Mouse (Mus musculus): ENCODE results near the gene Tent4a. TPM values are rescaled to one million over a fixed set of nuclear protein-coding genes. Genes with fewer than 3 reads are reported as not detected.
A peak's percentile ranks its signal among the peaks of the same experiment; 100 is the strongest.

Tent4a gene
- total RNA-seq, 1 experiment from 2014 or later: 15.0 TPM

- ATAC-seq (replicated peaks; ENCODE audit: low read depth, poor library complexity, severe bottlenecking): no peak
Measured at GRCm38 (mm10) chr13:69485833-69486232, 48.6 kb downstream of the Tent4a start.

- peak; percentile 63 for ATAC-seq (replicated peaks; ENCODE audit: low read depth, poor library complexity, severe bottlenecking)
Measured at GRCm38 (mm10) chr13:69485326-69485725, 49.1 kb downstream of the Tent4a start.

GRCm38 (mm10) chr13:69482751-69483150, 51.7 kb downstream of the Tent4a start:
- ATAC-seq (replicated peaks; ENCODE audit: low read depth, poor library complexity, severe bottlenecking): no peak

GRCm38 (mm10) chr13:69481634-69482505, 52.5 kb downstream of the Tent4a start:
- ATAC-seq (replicated peaks; ENCODE audit: low read depth, poor library complexity, severe bottlenecking): no peak

- no peak for ATAC-seq (replicated peaks; ENCODE audit: low read depth, poor library complexity, severe bottlenecking)
Measured at GRCm38 (mm10) chr13:69481026-69481425, 53.4 kb downstream of the Tent4a start.

- ATAC-seq (replicated peaks; ENCODE audit: low read depth, poor library complexity, severe bottlenecking): no peak
Measured at GRCm38 (mm10) chr13:69479906-69480305, 54.5 kb downstream of the Tent4a start.

- no peak for ATAC-seq (replicated peaks; ENCODE audit: low read depth, poor library complexity, severe bottlenecking)
Measured at GRCm38 (mm10) chr13:69478703-69479102, 55.7 kb downstream of the Tent4a start.

GRCm38 (mm10) chr13:69460635-69461465, 73.6 kb downstream of the Tent4a start:
- no peak for ATAC-seq (replicated peaks; ENCODE audit: low read depth, poor library complexity, severe bottlenecking)

- peak; percentile 82 for ATAC-seq (replicated peaks; ENCODE audit: low read depth, poor library complexity, severe bottlenecking)
Measured at GRCm38 (mm10) chr13:69459657-69460458, 74.6 kb downstream of the Tent4a start.

GRCm38 (mm10) chr13:69458891-69459290, 75.5 kb downstream of the Tent4a start:
- no peak for ATAC-seq (replicated peaks; ENCODE audit: low read depth, poor library complexity, severe bottlenecking)

GRCm38 (mm10) chr13:69458461-69458860, 76.0 kb downstream of the Tent4a start:
- no peak for ATAC-seq (replicated peaks; ENCODE audit: low read depth, poor library complexity, severe bottlenecking)

GRCm38 (mm10) chr13:69457105-69457504, 77.3 kb downstream of the Tent4a start:
- no peak for ATAC-seq (replicated peaks; ENCODE audit: low read depth, poor library complexity, severe bottlenecking)

- ATAC-seq (replicated peaks; ENCODE audit: low read depth, poor library complexity, severe bottlenecking): 0 out of 2 replicates have a peak, but pooled peaks have one; percentile 36
Measured at GRCm38 (mm10) chr13:69456641-69457040, 77.8 kb downstream of the Tent4a start.

GRCm38 (mm10) chr13:69455476-69456175, 78.8 kb downstream of the Tent4a start:
- no peak for ATAC-seq (replicated peaks; ENCODE audit: low read depth, poor library complexity, severe bottlenecking)

Other genes starting within 250 kb of the Tent4a start
- gene Nsun2, start 871 bp downstream of the Tent4a start, total RNA-seq (2017): 209 and 238 TPM in 2 replicates
- 2.4 and 5.2 TPM in 2 replicates for gene Srd5a1, start 76.8 kb upstream of the Tent4a start, total RNA-seq (2017)
- not detected in 2 replicates for gene Ube2ql1, start 205.3 kb upstream of the Tent4a start, total RNA-seq (2017)